Comparison of ENCODE assay signal across 8 mouse cellular contexts in genomic region chr2:75470688-75471054, GRCm38 (mm10).
DNase-seq lines count a peak whose midpoint lies in the region; ATAC-seq and TF ChIP-seq lines count a peak whose summit lies in the region.
"Had no signal": no experiment of that assay in that cellular context is flagged by ENCODE, and none has a peak within 500 bp of the region (broad histone marks: within the 10 kb centered on the region; RNA-seq: fewer than 3 reads in every experiment).

No protein-coding gene starts in this region.

- no peak overlapping the region for H3K4me3 ChIP-seq in liver, embryonic 13.5 days (replicated peaks)
- no peak overlapping the region for H3K4me3 ChIP-seq in forebrain, embryonic 11.5 days (ENCODE audit: low read depth, low read length)
- no peak overlapping the region for H3K4me3 ChIP-seq in hindbrain, embryonic 14.5 days (replicated peaks; ENCODE audit: low read length)
- H3K4me3 ChIP-seq in midbrain, postnatal 0 days (ENCODE audit: low read depth, low read length), result no peak overlapping the region

- peak overlapping the region; percentile 11 for H3K4me2 ChIP-seq in liver, embryonic 13.5 days
- no peak overlapping the region for H3K4me2 ChIP-seq in forebrain, embryonic 11.5 days (ENCODE audit: low read depth, low read length, severe bottlenecking)
- H3K4me2 ChIP-seq in hindbrain, embryonic 14.5 days (replicated peaks), result peak overlapping the region; percentile 25; the same call in 1 of the 2 replicates
- no peak overlapping the region for H3K4me2 ChIP-seq in midbrain, postnatal 0 days (ENCODE audit: low read depth, low read length, poor library complexity, severe bottlenecking)

- WGBS in liver, embryonic 13.5 days (ENCODE audit: insufficient replicate concordance), result 29% methylated on average over 9 of the region's 9 CpGs
- 72% methylated on average over 9 of the region's 9 CpGs for WGBS in forebrain, embryonic 11.5 days
- WGBS in hindbrain, embryonic 14.5 days, result 37% methylated on average over 9 of the region's 9 CpGs
- 35% methylated on average over 9 of the region's 9 CpGs for WGBS in midbrain, postnatal 0 days

- no peak overlapping the region for H3K27ac ChIP-seq in liver, embryonic 13.5 days
- peak overlapping the region; percentile 28 for H3K27ac ChIP-seq in forebrain, embryonic 11.5 days (ENCODE audit: low read depth, low read length)
- peak overlapping the region; percentile 82 for H3K27ac ChIP-seq in hindbrain, embryonic 14.5 days
- peak overlapping the region; percentile 58; the same call in 1 of the 2 replicates for H3K27ac ChIP-seq in midbrain, postnatal 0 days (ENCODE audit: low read depth, low read length)

- no peak for ATAC-seq in liver, embryonic 13.5 days (ENCODE audit: low read depth)
- ATAC-seq in forebrain, embryonic 11.5 days (replicated peaks; ENCODE audit: low FRiP score), result no peak
- peak; percentile 33; the same call in 1 of the 2 replicates for ATAC-seq in hindbrain, embryonic 14.5 days (ENCODE audit: low FRiP score)
- no peak for ATAC-seq in midbrain, postnatal 0 days (ENCODE audit: low FRiP score)

- H3K9me3 ChIP-seq in liver, embryonic 13.5 days (replicated peaks), result no peaks in the 10 kb centered on the region
- H3K9me3 ChIP-seq in forebrain, embryonic 11.5 days (ENCODE audit: control insufficient read depth, low read length), result no peaks in the 10 kb centered on the region
- H3K9me3 ChIP-seq in hindbrain, embryonic 14.5 days (ENCODE audit: control insufficient read depth, low read length), result no peaks in the 10 kb centered on the region
- H3K9me3 ChIP-seq in midbrain, postnatal 0 days (ENCODE audit: low read length), result no peaks in the 10 kb centered on the region

- H3K27me3 ChIP-seq in liver, embryonic 13.5 days, result no peaks in the 10 kb centered on the region
- no peaks in the 10 kb centered on the region for H3K27me3 ChIP-seq in forebrain, embryonic 11.5 days (ENCODE audit: control insufficient read depth, insufficient read depth, low read length)
- H3K27me3 ChIP-seq in hindbrain, embryonic 14.5 days (ENCODE audit: control insufficient read depth, insufficient read depth, low read length), result no peaks in the 10 kb centered on the region
- H3K27me3 ChIP-seq in midbrain, postnatal 0 days (ENCODE audit: insufficient read depth, low read length), result no peaks in the 10 kb centered on the region

- TF ChIP-seq CTCF in midbrain, postnatal 0 days (IDR thresholded peaks at IDR 0.05), result no peak

- DNase-seq in liver, embryonic 13.5 days, result no peak
- DNase-seq in liver, result no peak
- no peak for DNase-seq in forebrain, embryonic 11.5 days (ENCODE audit: low spot score)
- DNase-seq in hindbrain, embryonic 14.5 days (ENCODE audit: low spot score), result no peak
- no peak for DNase-seq in midbrain, postnatal 0 days (ENCODE audit: low spot score)
- DNase-seq in Muller cell, postnatal 12 days (ENCODE audit: inconsistent ontology term), result no peak
- DNase-seq in right cerebral cortex, postnatal 25 days, result no peak
- DNase-seq: cerebellum, adult 2 months had no signal

- no peaks in the 10 kb centered on the region for H3K36me3 ChIP-seq in liver, embryonic 13.5 days
- H3K36me3 ChIP-seq in forebrain, embryonic 11.5 days (ENCODE audit: control insufficient read depth, insufficient read depth, low read length), result no peaks in the 10 kb centered on the region
- H3K36me3 ChIP-seq in hindbrain, embryonic 14.5 days (replicated peaks; ENCODE audit: control insufficient read depth, insufficient read depth), result no peaks in the 10 kb centered on the region
- H3K36me3 ChIP-seq in midbrain, postnatal 0 days (ENCODE audit: insufficient read depth, low read length), result no peaks in the 10 kb centered on the region

- peaks cover 6% of the 10 kb centered on the region; the same call in 1 of the 2 replicates for H3K4me1 ChIP-seq in liver, embryonic 13.5 days (replicated peaks)
- no peaks in the 10 kb centered on the region; the same call in 1 of the 2 replicates for H3K4me1 ChIP-seq in forebrain, embryonic 11.5 days (replicated peaks; ENCODE audit: control insufficient read depth, insufficient read depth, low read length)
- H3K4me1 ChIP-seq in hindbrain, embryonic 14.5 days (replicated peaks; ENCODE audit: control insufficient read depth, insufficient read depth, low read length), result peaks cover 10% of the 10 kb centered on the region
- 0 out of 2 replicates have a peak, but pooled peaks cover 6% of the 10 kb centered on the region for H3K4me1 ChIP-seq in midbrain, postnatal 0 days (ENCODE audit: insufficient read depth, low read length)

- H3K9ac ChIP-seq in liver, embryonic 13.5 days, result no peak overlapping the region
- peak overlapping the region; percentile 44 for H3K9ac ChIP-seq in forebrain, embryonic 11.5 days (ENCODE audit: low read length)
- peak overlapping the region; percentile 41 for H3K9ac ChIP-seq in hindbrain, embryonic 14.5 days
- no peak overlapping the region for H3K9ac ChIP-seq in midbrain, postnatal 0 days (replicated peaks; ENCODE audit: low read length, poor library complexity, severe bottlenecking)

Comparison
In these comparisons a context has a peak if more than half of its experiments do, and no peak if none do; other contexts are left out.
1. H3K4me2 ChIP-seq: peak in liver, embryonic 13.5 days (single experiment) and hindbrain, embryonic 14.5 days (single experiment); none in forebrain, embryonic 11.5 days (single experiment) and midbrain, postnatal 0 days (single experiment).
2. H3K9ac ChIP-seq: peak in forebrain, embryonic 11.5 days (single experiment) and hindbrain, embryonic 14.5 days (single experiment); none in liver, embryonic 13.5 days (single experiment) and midbrain, postnatal 0 days (single experiment).